In genomic region chr5:90182782-90183181, GRCm38 (mm10) we compare ENCODE assay signal across 23 mouse cellular contexts. TPM values are rescaled to one million over a fixed set of nuclear protein-coding genes. Genes with fewer than 3 reads are reported as not detected.
DNase-seq lines count a peak whose midpoint lies in the region; ATAC-seq and TF ChIP-seq lines count a peak whose summit lies in the region.
"Had no signal": no experiment of that assay in that cellular context is flagged by ENCODE, and none has a peak within 500 bp of the region (broad histone marks: within the 10 kb centered on the region; RNA-seq: fewer than 3 reads in every experiment).

No protein-coding gene starts in this region.

- 0 out of 2 replicates have a peak, but pooled peaks cover 5% of the 10 kb centered on the region for H3K9me3 ChIP-seq in limb, embryonic 13.5 days
- no peaks in the 10 kb centered on the region for H3K9me3 ChIP-seq in limb, embryonic 10.5 days (replicated peaks)
- no peaks in the 10 kb centered on the region for H3K9me3 ChIP-seq in limb, embryonic 14.5 days (ENCODE audit: control insufficient read depth, low read length)
- H3K9me3 ChIP-seq: G1E had no signal

- no peaks in the 10 kb centered on the region for H3K36me3 ChIP-seq in limb, embryonic 13.5 days
- H3K36me3 ChIP-seq in limb, embryonic 10.5 days: no peaks in the 10 kb centered on the region
- H3K36me3 ChIP-seq in limb, embryonic 14.5 days (ENCODE audit: control insufficient read depth, insufficient read depth, low read length): no peaks in the 10 kb centered on the region
- H3K36me3 ChIP-seq: G1E had no signal

- no peak for TF ChIP-seq POLR2A in limb, embryonic 14.5 days (IDR thresholded peaks at IDR 0.05; ENCODE audit: borderline replicate concordance, extremely low read depth, insufficient read depth, insufficient read length)

- no peaks in the 10 kb centered on the region for H3K4me1 ChIP-seq in limb, embryonic 13.5 days
- H3K4me1 ChIP-seq in limb, embryonic 10.5 days: no peaks in the 10 kb centered on the region
- H3K4me1 ChIP-seq in limb, embryonic 14.5 days (ENCODE audit: control insufficient read depth, insufficient read depth, low read length): no peaks in the 10 kb centered on the region

- H3K4me2 ChIP-seq in limb, embryonic 13.5 days (replicated peaks): no peak overlapping the region
- no peak overlapping the region for H3K4me2 ChIP-seq in limb, embryonic 14.5 days (replicated peaks; ENCODE audit: low read depth, low read length, severe bottlenecking)

- DNase-seq in heart, adult 11 months: peak; percentile 75
- no peak for DNase-seq in heart, adult 18-20 months
- no peak for DNase-seq in limb, embryonic 10.5 days (ENCODE audit: low spot score)
- peak; percentile 22 for DNase-seq in Muller cell, postnatal 12 days (ENCODE audit: inconsistent ontology term)
- DNase-seq in limb, embryonic 14.5 days (ENCODE audit: low spot score): peak; percentile 41
- DNase-seq: adrenal gland, adult 2 months; adrenal gland, adult 8-10 months; adrenal gland, postnatal 10 days; adrenal gland, postnatal 14 days; adrenal gland, postnatal 25 days; adrenal gland, postnatal 36 days; B cell, adult 2 months; cerebellum, adult 11 months; cerebellum, adult 11-12 months; cerebellum, adult 18-20 months had no signal

- no peak overlapping the region for H3K4me3 ChIP-seq in limb, embryonic 13.5 days
- H3K4me3 ChIP-seq in limb, embryonic 10.5 days: no peak overlapping the region
- H3K4me3 ChIP-seq in limb, embryonic 14.5 days (replicated peaks; ENCODE audit: low read length): no peak overlapping the region

- no peak overlapping the region for H3K27ac ChIP-seq in limb, embryonic 13.5 days
- no peak overlapping the region for H3K27ac ChIP-seq in limb, embryonic 10.5 days
- H3K27ac ChIP-seq in limb, embryonic 14.5 days (replicated peaks; ENCODE audit: low read depth, low read length): no peak overlapping the region

- WGBS in limb, embryonic 13.5 days: 40% methylated on average over 5 of the region's 5 CpGs
- WGBS in limb, embryonic 10.5 days: 72% methylated on average over 5 of the region's 5 CpGs
- 35% methylated on average over 5 of the region's 5 CpGs for WGBS in limb, embryonic 14.5 days

- peak; percentile 71 for ATAC-seq in limb, embryonic 13.5 days (ENCODE audit: low FRiP score, low read depth)
- no peak; the same call in 1 of the 2 replicates for ATAC-seq in limb, embryonic 14.5 days (ENCODE audit: low FRiP score, low read depth)
- no peak for ATAC-seq in monocyte, adult 5-6 weeks (replicated peaks; ENCODE audit: insufficient number of reproducible peaks, low FRiP score, low TSS enrichment, poor library complexity, severe bottlenecking)
- no peak for ATAC-seq in megakaryocyte-erythroid progenitor cell, adult 5-6 weeks (replicated peaks; ENCODE audit: low FRiP score, low TSS enrichment, poor library complexity, severe bottlenecking)
- ATAC-seq: activated CD4-positive, CD25-positive, alpha-beta regulatory T cell, adult 4 months; CD4-positive, CD25-positive, alpha-beta regulatory T cell, adult 4 months; Patski had no signal

- no peaks in the 10 kb centered on the region for H3K27me3 ChIP-seq in limb, embryonic 13.5 days
- H3K27me3 ChIP-seq in limb, embryonic 10.5 days (ENCODE audit: low read depth, poor library complexity, severe bottlenecking): no peaks in the 10 kb centered on the region
- no peaks in the 10 kb centered on the region for H3K27me3 ChIP-seq in limb, embryonic 14.5 days (ENCODE audit: control insufficient read depth, insufficient read depth, low read length)
- H3K27me3 ChIP-seq: CH12.LX, Patski had no signal

- H3K9ac ChIP-seq in limb, embryonic 13.5 days: no peak overlapping the region
- H3K9ac ChIP-seq in limb, embryonic 14.5 days (ENCODE audit: low read depth, low read length, severe bottlenecking): no peak overlapping the region

RNA-seq across cellular contexts. Expression of gene Cox18, which starts 41.0 kb away (rescaled TPM):
- total RNA-seq in heart, adult 18-20 months (2021): 10 to 100 TPM; 11.1 to 12.3 TPM
- 36.8 and 37.4 TPM in 2 replicates for polyA plus RNA-seq in limb, embryonic 13.5 days (2015; fragmentation: Nextera tagmentation; extraction: Ambion mirVana)
- polyA plus RNA-seq in limb, embryonic 10.5 days (2016; fragmentation: Nextera tagmentation; extraction: Ambion mirVana): 36.3 and 41.4 TPM in 2 replicates
- polyA plus RNA-seq in limb, embryonic 14.5 days (2012; rRNA removed): 28.6 and 35.4 TPM in 2 replicates
- 32.9 and 34.3 TPM in 2 replicates for polyA plus RNA-seq in limb, embryonic 14.5 days (2014; fragmentation: Nextera tagmentation; extraction: Ambion mirVana)
- 5.8 to 8.4 TPM (median 7.0 TPM) in 3 replicates for total RNA-seq in monocyte, adult 5-6 weeks (2017)
- 33.5 and 43.6 TPM in 2 replicates for total RNA-seq in megakaryocyte-erythroid progenitor cell, adult 5-6 weeks (2014; fragmentation: Nextera tagmentation)
- total RNA-seq in megakaryocyte-erythroid progenitor cell, adult 5-6 weeks (2017): 17.1 and 17.7 TPM in 2 replicates

Comparison
In these comparisons a context has a peak if more than half of its experiments do, and no peak if none do; other contexts are left out.
1. DNase-seq: peak in heart, adult 11 months (single experiment), Muller cell, postnatal 12 days (single experiment) and limb, embryonic 14.5 days (single experiment); none in heart, adult 18-20 months (0 of 2) and limb, embryonic 10.5 days (single experiment).